ENCODE assay signal across 12 mouse cellular contexts in genomic region chr13:35395630-35396029, GRCm38 (mm10).
DNase-seq lines count a peak whose midpoint lies in the region; ATAC-seq and TF ChIP-seq lines count a peak whose summit lies in the region.
"Had no signal": no experiment of that assay in that cellular context is flagged by ENCODE, and none has a peak within 500 bp of the region (broad histone marks: within the 10 kb centered on the region; RNA-seq: fewer than 3 reads in every experiment).

No protein-coding gene starts in this region.

- no peak overlapping the region for H3K9ac ChIP-seq in heart, embryonic 14.5 days (ENCODE audit: low read length)
- H3K9ac ChIP-seq: hindbrain, embryonic 14.5 days; liver, embryonic 14.5 days; neural tube, embryonic 15.5 days had no signal

- no peak for TF ChIP-seq CTCF in small intestine, adult 2 months (IDR thresholded peaks at IDR 0.05; ENCODE audit: extremely low read depth, insufficient read length, insufficient replicate concordance, low read depth, low read length)

- H3K27me3 ChIP-seq in heart, embryonic 14.5 days (ENCODE audit: control insufficient read depth, insufficient read depth, low read length), result no peaks in the 10 kb centered on the region
- no peaks in the 10 kb centered on the region for H3K27me3 ChIP-seq in small intestine, adult 2 months (ENCODE audit: control insufficient read depth, insufficient read depth, low read length)
- H3K27me3 ChIP-seq: neural tube, embryonic 15.5 days had no signal

- H3K4me3 ChIP-seq in heart, embryonic 14.5 days (ENCODE audit: control insufficient read depth in 1 of 2, insufficient read depth in 1 of 2, low read depth in 1 of 2, low read length in 2 of 2), result no peak overlapping the region
- no peak overlapping the region for H3K4me3 ChIP-seq in small intestine, adult 2 months (ENCODE audit: low read depth, low read length)
- H3K4me3 ChIP-seq: neural tube, embryonic 15.5 days had no signal

- H3K27ac ChIP-seq in heart, embryonic 14.5 days (replicated peaks in 1 of 2; ENCODE audit: control insufficient read depth in 1 of 2, insufficient read depth in 1 of 2, low read depth in 2 of 2, low read length in 2 of 2), result peak overlapping the region; percentile 46 to 62; a peak in 3 of 4 replicates
- peak overlapping the region; percentile 75 for H3K27ac ChIP-seq in small intestine, adult 2 months (ENCODE audit: insufficient read depth, low read depth, low read length)
- H3K27ac ChIP-seq: hindbrain, embryonic 14.5 days; liver, embryonic 14.5 days; neural tube, embryonic 15.5 days had no signal

- TF ChIP-seq POLR2A in small intestine, adult 2 months (IDR thresholded peaks at IDR 0.05; ENCODE audit: low read depth, low read length), result no peak

- H3K4me1 ChIP-seq in heart, embryonic 14.5 days (ENCODE audit: control insufficient read depth in 2 of 2, insufficient read depth in 2 of 2, low read length in 2 of 2), result peaks cover 10 to 22% of the 10 kb centered on the region in 2 experiments
- H3K4me1 ChIP-seq in small intestine, adult 2 months (ENCODE audit: control insufficient read depth, insufficient read depth, insufficient read length, low read length), result peaks cover 8% of the 10 kb centered on the region; the same call in 1 of the 2 replicates
- H3K4me1 ChIP-seq: neural tube, embryonic 15.5 days had no signal

- H3K9me3 ChIP-seq in heart, embryonic 14.5 days (ENCODE audit: control insufficient read depth, low read length), result no peaks in the 10 kb centered on the region
- H3K9me3 ChIP-seq: neural tube, embryonic 15.5 days had no signal

- peak; percentile 54; the same call in 1 of the 2 replicates for ATAC-seq in heart, embryonic 14.5 days (ENCODE audit: insufficient number of reproducible peaks, insufficient read depth, low FRiP score, low read depth)
- ATAC-seq in monocyte, adult 5-6 weeks (replicated peaks; ENCODE audit: insufficient number of reproducible peaks, low FRiP score, low TSS enrichment, poor library complexity, severe bottlenecking), result no peak

- no peaks in the 10 kb centered on the region for H3K36me3 ChIP-seq in heart, embryonic 14.5 days (ENCODE audit: control insufficient read depth, insufficient read depth, low read length)
- H3K36me3 ChIP-seq in small intestine, adult 2 months (ENCODE audit: control insufficient read depth, insufficient read depth, low read length), result no peaks in the 10 kb centered on the region
- H3K36me3 ChIP-seq: neural tube, embryonic 15.5 days had no signal

- peak overlapping the region; percentile 8; the same call in 1 of the 2 replicates for H3K4me2 ChIP-seq in heart, embryonic 14.5 days (ENCODE audit: low read length)
- H3K4me2 ChIP-seq: hindbrain, embryonic 14.5 days; neural tube, embryonic 15.5 days had no signal

- DNase-seq in kidney, postnatal 14 days, result peak; percentile 4
- no peak for DNase-seq in kidney, adult 9 months
- DNase-seq in adrenal gland, adult 2 months, result peak; percentile 86
- no peak for DNase-seq in testis, postnatal 10 days (ENCODE audit: low spot score)
- no peak for DNase-seq in right cerebral cortex, postnatal 14 days
- DNase-seq: thymus, postnatal 25 days had no signal

- WGBS in heart, embryonic 14.5 days, result 19% methylated on average over 5 of the region's 5 CpGs
- 8% methylated on average over 5 of the region's 5 CpGs for WGBS in small intestine, adult 2 months

Comparison
In these comparisons a context has a peak if more than half of its experiments do, and no peak if none do; other contexts are left out.
1. DNase-seq: peak in kidney, postnatal 14 days (single experiment) and adrenal gland, adult 2 months (single experiment); none in kidney, adult 9 months (single experiment), testis, postnatal 10 days (single experiment) and right cerebral cortex, postnatal 14 days (single experiment).